Mouse (Mus musculus): ENCODE data around the gene Lhfp. TPM values are rescaled to one million over a fixed set of nuclear protein-coding genes. Genes with fewer than 3 reads are reported as not detected.

Lhfp gene
- polyA plus RNA-seq, 1 experiment from 2014 or later = 89.7 TPM

DNA sequence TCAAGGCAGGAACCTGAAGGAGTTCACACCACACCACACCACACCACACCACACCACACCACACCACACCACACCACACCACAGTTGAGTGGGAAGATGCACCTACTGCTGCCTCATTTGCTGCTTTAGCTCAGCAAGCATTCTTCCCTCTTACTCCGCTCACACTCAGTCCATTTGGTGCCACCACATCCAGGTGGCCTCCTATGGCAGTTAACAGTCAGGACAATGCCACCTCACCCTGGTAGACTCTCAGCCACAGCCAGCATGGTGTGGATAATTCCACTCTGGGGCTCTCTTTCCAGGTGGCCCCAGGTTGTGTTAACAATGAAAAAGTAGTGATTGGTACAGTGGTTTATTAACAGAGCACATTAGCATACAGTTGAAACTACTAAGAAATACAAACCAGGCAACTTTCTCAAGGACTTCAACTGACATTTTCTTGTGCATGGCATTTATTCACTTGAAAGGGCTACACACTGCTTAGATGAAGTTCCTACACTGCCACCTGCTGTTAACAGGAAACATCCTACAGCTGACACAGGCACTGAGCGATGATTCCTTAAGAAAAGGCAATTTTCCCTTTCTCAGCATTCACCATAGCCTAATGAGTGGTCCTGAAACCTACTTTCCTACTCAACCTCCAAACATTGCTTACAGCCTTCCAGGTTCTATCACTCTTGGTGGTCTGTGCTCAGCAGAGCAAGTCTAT is 36.8 kb upstream of the Lhfp start:
- Histone ChIP-seq H3K27me3 (ENCODE audit: control insufficient read depth, insufficient read depth, low read length) (no peaks in the 10 kb centered on the region), H3K36me3 (ENCODE audit: control insufficient read depth, insufficient read depth, low read length) (peaks cover 38% of the 10 kb centered on the region), H3K9ac (ENCODE audit: low read depth, low read length) (no peak overlapping the region), H3K27ac (ENCODE audit: low read depth, low read length) (no peak overlapping the region), H3K4me2 (replicated peaks; ENCODE audit: low read depth, low read length) (no peak overlapping the region), H3K9me3 (ENCODE audit: control insufficient read depth, low read length) (no peaks in the 10 kb centered on the region), H3K4me1 (ENCODE audit: control insufficient read depth, insufficient read depth, low read length) (no peaks in the 10 kb centered on the region), H3K4me3 (ENCODE audit: low read length) (no peak overlapping the region)
- no peak; the same call in 1 of the 2 replicates for ATAC-seq (ENCODE audit: low FRiP score, low TSS enrichment)
- WGBS = 72% methylated on average over 2 of the region's 2 CpGs

DNA sequence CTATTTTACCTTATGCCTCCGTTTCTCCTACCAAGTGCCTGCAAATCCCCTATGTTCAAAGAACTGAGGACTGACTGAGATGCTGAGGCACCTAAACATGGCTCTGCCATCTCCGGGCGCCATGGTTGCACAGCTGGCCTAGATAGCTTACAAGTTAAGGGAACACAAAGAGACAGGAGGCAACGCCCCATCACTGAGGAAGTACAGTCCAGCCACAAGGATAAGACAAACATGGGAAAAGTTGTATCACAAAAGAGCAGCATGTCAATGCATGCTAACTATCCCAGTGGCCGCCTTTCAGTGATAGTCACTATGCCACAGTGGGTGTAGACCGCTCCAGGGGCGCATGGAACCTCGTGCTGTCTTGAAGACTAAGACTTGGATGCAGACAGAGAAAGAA is 33.9 kb upstream of the Lhfp start:
- no peak overlapping the region for H3K27ac ChIP-seq (ENCODE audit: low read depth, low read length)
- H3K9ac ChIP-seq (ENCODE audit: low read depth, low read length) = no peak overlapping the region
- no peaks in the 10 kb centered on the region for H3K4me1 ChIP-seq (ENCODE audit: control insufficient read depth, insufficient read depth, low read length)
- no peaks in the 10 kb centered on the region for H3K9me3 ChIP-seq (ENCODE audit: control insufficient read depth, low read length)
- 94% methylated on average over 8 of the region's 8 CpGs for WGBS
- H3K36me3 ChIP-seq (ENCODE audit: control insufficient read depth, insufficient read depth, low read length) = peaks cover 42% of the 10 kb centered on the region
- H3K4me2 ChIP-seq (replicated peaks; ENCODE audit: low read depth, low read length) = no peak overlapping the region
- no peak overlapping the region for H3K4me3 ChIP-seq (ENCODE audit: low read length)
- H3K27me3 ChIP-seq (ENCODE audit: control insufficient read depth, insufficient read depth, low read length) = no peaks in the 10 kb centered on the region
- ATAC-seq (ENCODE audit: low FRiP score, low TSS enrichment) = no peak

DNA sequence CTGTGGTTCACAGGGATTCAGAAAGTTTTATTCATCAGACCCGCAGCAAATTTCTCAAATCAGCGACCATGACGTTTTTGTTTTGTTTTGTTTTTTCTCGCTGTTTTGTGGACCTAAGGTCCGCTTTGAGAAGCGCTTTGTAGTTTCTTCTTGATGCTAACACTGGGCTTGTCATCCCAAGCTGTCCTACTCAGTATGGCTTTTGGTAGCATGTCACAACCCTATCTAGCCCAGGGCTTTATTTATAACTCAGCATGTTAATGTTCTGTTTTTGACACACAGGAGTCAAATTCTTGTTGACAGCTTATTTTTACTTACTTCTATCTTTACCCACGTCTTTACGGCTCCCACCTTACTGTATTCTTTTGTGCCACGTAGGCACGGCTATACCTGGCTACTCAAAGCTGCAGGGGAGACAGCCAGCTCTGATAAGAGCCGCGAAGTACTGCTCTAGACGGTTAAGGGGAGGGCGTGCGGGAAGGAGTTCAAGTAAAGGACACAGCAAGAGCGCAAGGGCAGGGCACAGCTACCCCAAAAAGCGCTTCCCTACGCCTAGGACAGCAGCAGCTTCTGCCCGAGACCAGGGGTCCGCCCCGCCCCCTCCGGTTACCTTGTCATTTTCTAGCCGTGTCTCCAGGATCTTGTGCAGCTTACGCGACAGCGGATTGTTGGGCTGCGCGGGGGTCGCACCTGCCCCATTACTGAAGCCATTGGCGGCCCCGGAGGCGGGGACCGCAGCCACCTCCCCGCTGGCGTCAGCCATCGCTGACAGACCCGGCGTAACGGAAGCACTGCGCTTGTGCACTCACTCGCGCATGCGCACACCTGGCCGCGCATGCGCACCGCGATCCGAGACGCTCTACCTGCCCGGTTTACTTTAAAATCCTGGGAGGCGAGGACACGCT is 24.6 kb upstream of the Lhfp start, which contains the start of gene Cog6:
Gene Cog6 (minus strand): TSS at position 802 of the 905 bp plus-strand sequence.
- 6% methylated on average over 52 of the region's 53 CpGs for WGBS

DNA sequence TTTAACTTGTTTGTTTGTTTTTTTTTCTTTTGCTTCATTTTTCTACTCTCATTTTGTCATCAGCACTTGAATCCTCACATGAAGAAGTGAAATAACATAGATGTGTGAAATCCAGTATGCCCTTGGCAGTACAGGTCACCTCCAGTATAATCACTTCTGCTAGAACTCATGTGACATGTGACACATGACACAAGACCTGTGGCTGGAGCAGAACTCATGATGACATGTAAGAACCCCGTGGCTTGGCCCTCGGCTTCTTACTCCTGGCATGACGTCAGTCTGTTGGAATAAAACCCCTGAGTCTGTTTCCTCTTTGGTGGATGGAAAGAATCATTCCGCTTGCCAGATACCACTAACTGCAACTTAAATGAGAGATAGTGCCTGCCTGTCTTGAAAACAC is 14.0 kb upstream of the Lhfp start:
- Histone ChIP-seq H3K9me3 (ENCODE audit: control insufficient read depth, low read length) (no peaks in the 10 kb centered on the region), H3K4me2 (replicated peaks; ENCODE audit: low read depth, low read length) (no peak overlapping the region), H3K4me3 (ENCODE audit: low read length) (no peak overlapping the region), H3K27me3 (ENCODE audit: control insufficient read depth, insufficient read depth, low read length) (no peaks in the 10 kb centered on the region), H3K4me1 (ENCODE audit: control insufficient read depth, insufficient read depth, low read length) (no peaks in the 10 kb centered on the region), H3K27ac (ENCODE audit: low read depth, low read length) (no peak overlapping the region), H3K36me3 (ENCODE audit: control insufficient read depth, insufficient read depth, low read length) (no peaks in the 10 kb centered on the region), H3K9ac (ENCODE audit: low read depth, low read length) (no peak overlapping the region)
- 82% methylated on average over 4 of the region's 4 CpGs for WGBS
- no peak for ATAC-seq (ENCODE audit: low FRiP score, low TSS enrichment)

More for the DNA sequence above, 24.6 kb upstream of the Lhfp start, which contains the start of gene Cog6:
- ATAC-seq (ENCODE audit: low FRiP score, low TSS enrichment) = peak; percentile 94
- no peaks in the 10 kb centered on the region for H3K9me3 ChIP-seq (ENCODE audit: control insufficient read depth, low read length)
- H3K4me1 ChIP-seq (ENCODE audit: control insufficient read depth, insufficient read depth, low read length) = peaks cover 5% of the 10 kb centered on the region; the same call in 1 of the 2 replicates
- no peaks in the 10 kb centered on the region for H3K27me3 ChIP-seq (ENCODE audit: control insufficient read depth, insufficient read depth, low read length)
- H3K36me3 ChIP-seq (ENCODE audit: control insufficient read depth, insufficient read depth, low read length) = peaks cover 10% of the 10 kb centered on the region
- peak within 1 kb of the TSS; percentile 51; the same call in 1 of the 2 replicates for H3K27ac ChIP-seq (ENCODE audit: low read depth, low read length)
- H3K4me3 ChIP-seq (ENCODE audit: low read length) = peak within 1 kb of the TSS; percentile 90
- H3K9ac ChIP-seq (ENCODE audit: low read depth, low read length) = peak within 1 kb of the TSS; percentile 72
- H3K4me2 ChIP-seq (replicated peaks; ENCODE audit: low read depth, low read length) = peak within 1 kb of the TSS; percentile 90

DNA sequence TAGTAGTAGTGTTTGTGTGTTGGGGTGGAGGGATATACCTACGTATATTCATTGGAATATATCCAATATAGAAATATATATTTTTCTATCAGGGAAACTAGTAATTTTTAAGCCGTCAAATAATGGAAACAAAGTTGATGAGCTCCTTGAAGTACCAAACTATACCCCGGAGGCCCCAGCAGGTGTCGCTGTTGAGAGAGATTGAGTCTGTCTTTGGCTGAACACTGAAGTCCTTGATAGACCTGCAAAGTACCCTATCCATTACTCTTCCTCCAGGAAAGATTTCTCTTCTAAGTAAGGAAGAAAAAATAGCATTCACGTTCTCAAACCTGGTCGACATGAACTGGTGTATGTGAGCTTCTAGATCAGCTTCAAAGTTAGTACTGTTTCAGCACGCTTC is 12.3 kb upstream of the Lhfp start:
- no peaks in the 10 kb centered on the region for H3K27me3 ChIP-seq (ENCODE audit: control insufficient read depth, insufficient read depth, low read length)
- no peaks in the 10 kb centered on the region for H3K36me3 ChIP-seq (ENCODE audit: control insufficient read depth, insufficient read depth, low read length)
- no peak overlapping the region for H3K4me3 ChIP-seq (ENCODE audit: low read length)
- no peak overlapping the region for H3K4me2 ChIP-seq (replicated peaks; ENCODE audit: low read depth, low read length)
- H3K27ac ChIP-seq (ENCODE audit: low read depth, low read length) = no peak overlapping the region
- ATAC-seq (ENCODE audit: low FRiP score, low TSS enrichment) = no peak
- no peaks in the 10 kb centered on the region for H3K9me3 ChIP-seq (ENCODE audit: control insufficient read depth, low read length)
- no peaks in the 10 kb centered on the region for H3K4me1 ChIP-seq (ENCODE audit: control insufficient read depth, insufficient read depth, low read length)
- no peak overlapping the region for H3K9ac ChIP-seq (ENCODE audit: low read depth, low read length)
- WGBS = 22% methylated on average over 7 of the region's 7 CpGs

DNA sequence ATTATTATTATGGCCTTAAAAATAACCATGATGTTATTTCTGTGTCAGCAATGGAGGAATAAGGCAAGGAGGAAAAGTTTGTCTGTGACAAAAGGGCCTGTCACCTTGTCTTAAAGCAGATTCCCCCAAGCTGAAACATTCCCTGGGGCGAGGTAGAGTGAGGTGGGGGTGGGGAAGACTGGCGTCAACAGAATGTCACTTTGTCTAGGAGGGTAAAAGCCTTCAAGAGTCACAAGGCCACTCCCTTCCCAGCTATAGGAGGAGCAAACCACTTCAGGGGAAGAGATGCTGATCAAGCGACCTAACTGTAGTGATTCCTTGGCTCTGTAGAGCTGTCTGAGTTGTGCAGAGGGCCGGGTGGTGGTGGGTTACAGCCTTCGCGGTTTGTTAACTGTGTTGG is 9.7 kb upstream of the Lhfp start:
- Histone ChIP-seq H3K36me3 (ENCODE audit: control insufficient read depth, insufficient read depth, low read length) (no peaks in the 10 kb centered on the region), H3K4me1 (ENCODE audit: control insufficient read depth, insufficient read depth, low read length) (no peaks in the 10 kb centered on the region), H3K4me3 (ENCODE audit: low read length) (no peak overlapping the region), H3K27ac (ENCODE audit: low read depth, low read length) (no peak overlapping the region), H3K4me2 (replicated peaks; ENCODE audit: low read depth, low read length) (no peak overlapping the region), H3K27me3 (ENCODE audit: control insufficient read depth, insufficient read depth, low read length) (no peaks in the 10 kb centered on the region), H3K9me3 (ENCODE audit: control insufficient read depth, low read length) (no peaks in the 10 kb centered on the region), H3K9ac (ENCODE audit: low read depth, low read length) (no peak overlapping the region)
- ATAC-seq (ENCODE audit: low FRiP score, low TSS enrichment) = no peak
- 41% methylated on average over 6 of the region's 6 CpGs for WGBS

DNA sequence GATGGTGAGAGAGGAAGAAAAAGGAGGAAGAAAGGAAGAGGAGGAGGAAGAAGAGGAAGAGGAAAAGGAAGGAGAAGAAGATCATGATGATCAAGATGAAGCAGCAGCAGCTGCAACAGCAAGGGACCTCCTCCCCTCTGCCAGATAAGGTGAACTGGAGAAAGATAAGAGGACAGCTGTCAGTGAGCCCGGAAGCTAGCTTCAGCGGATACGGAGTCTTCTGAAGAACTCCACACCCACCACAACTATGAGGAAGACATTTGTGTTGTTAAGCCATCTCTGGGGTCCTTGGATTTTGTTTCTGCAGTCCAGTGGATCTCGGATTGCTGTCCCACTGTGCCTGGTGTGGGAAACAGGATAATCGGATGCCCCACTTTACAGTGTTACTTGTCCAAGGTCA is 8.9 kb upstream of the Lhfp start:
- no peak overlapping the region for H3K27ac ChIP-seq (ENCODE audit: low read depth, low read length)
- 68% methylated on average over 5 of the region's 5 CpGs for WGBS
- no peaks in the 10 kb centered on the region for H3K36me3 ChIP-seq (ENCODE audit: control insufficient read depth, insufficient read depth, low read length)
- H3K9me3 ChIP-seq (ENCODE audit: control insufficient read depth, low read length) = no peaks in the 10 kb centered on the region
- no peak overlapping the region for H3K4me2 ChIP-seq (replicated peaks; ENCODE audit: low read depth, low read length)
- ATAC-seq (ENCODE audit: low FRiP score, low TSS enrichment) = no peak
- H3K27me3 ChIP-seq (ENCODE audit: control insufficient read depth, insufficient read depth, low read length) = no peaks in the 10 kb centered on the region
- H3K9ac ChIP-seq (ENCODE audit: low read depth, low read length) = no peak overlapping the region
- no peaks in the 10 kb centered on the region for H3K4me1 ChIP-seq (ENCODE audit: control insufficient read depth, insufficient read depth, low read length)
- H3K4me3 ChIP-seq (ENCODE audit: low read length) = no peak overlapping the region

DNA sequence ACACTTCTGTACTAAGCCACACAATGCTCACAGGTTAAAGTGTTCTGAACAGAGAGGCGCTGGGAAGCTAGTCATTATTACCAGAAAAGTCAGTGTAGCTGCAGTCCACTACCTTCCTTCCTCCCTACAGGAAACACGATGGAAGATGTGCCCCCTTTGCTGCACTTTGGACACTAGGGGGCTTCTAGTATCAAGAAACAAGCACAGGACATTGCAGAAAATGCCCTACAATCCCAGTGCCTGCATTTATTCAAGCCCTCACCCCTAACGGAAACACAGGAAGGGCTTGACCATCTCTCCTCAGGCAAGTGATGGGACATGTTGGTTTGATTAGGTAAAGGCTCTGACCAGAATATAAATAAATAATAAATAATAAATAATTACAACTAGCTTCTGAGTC is 7.9 kb upstream of the Lhfp start:
- H3K4me1 ChIP-seq (ENCODE audit: control insufficient read depth, insufficient read depth, low read length) = no peaks in the 10 kb centered on the region
- H3K27me3 ChIP-seq (ENCODE audit: control insufficient read depth, insufficient read depth, low read length) = no peaks in the 10 kb centered on the region
- no peaks in the 10 kb centered on the region for H3K36me3 ChIP-seq (ENCODE audit: control insufficient read depth, insufficient read depth, low read length)
- no peak overlapping the region for H3K4me3 ChIP-seq (ENCODE audit: low read length)
- no peak overlapping the region for H3K4me2 ChIP-seq (replicated peaks; ENCODE audit: low read depth, low read length)
- 17% methylated on average over 3 of the region's 3 CpGs for WGBS
- ATAC-seq (ENCODE audit: low FRiP score, low TSS enrichment) = peak; percentile 64; the same call in 1 of the 2 replicates
- H3K9me3 ChIP-seq (ENCODE audit: control insufficient read depth, low read length) = no peaks in the 10 kb centered on the region
- no peak overlapping the region for H3K27ac ChIP-seq (ENCODE audit: low read depth, low read length)
- H3K9ac ChIP-seq (ENCODE audit: low read depth, low read length) = no peak overlapping the region

DNA sequence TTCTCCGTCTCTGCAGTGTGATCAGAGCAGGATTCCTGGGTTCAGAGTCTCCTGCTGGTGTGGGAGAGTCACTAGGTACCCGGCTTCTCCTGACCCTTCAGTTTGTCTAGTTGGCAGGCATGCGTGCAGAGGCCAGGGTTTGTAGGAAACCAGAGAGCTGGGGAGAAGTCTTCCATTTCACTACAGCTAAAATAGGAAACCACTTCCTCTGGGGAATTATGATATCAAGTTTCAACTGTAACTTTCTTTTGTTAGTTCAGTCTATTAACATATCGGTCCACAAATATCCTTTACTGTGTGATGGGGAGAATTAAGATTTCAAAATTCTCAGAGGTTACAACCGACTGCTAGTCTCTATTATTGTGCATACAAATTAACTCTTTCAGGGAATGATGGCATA is 5.3 kb upstream of the Lhfp start:
- Histone ChIP-seq H3K9me3 (ENCODE audit: control insufficient read depth, low read length) (no peaks in the 10 kb centered on the region), H3K27ac (ENCODE audit: low read depth, low read length) (no peak overlapping the region), H3K27me3 (ENCODE audit: control insufficient read depth, insufficient read depth, low read length) (no peaks in the 10 kb centered on the region), H3K4me2 (replicated peaks; ENCODE audit: low read depth, low read length) (no peak overlapping the region), H3K4me3 (ENCODE audit: low read length) (no peak overlapping the region), H3K36me3 (ENCODE audit: control insufficient read depth, insufficient read depth, low read length) (no peaks in the 10 kb centered on the region), H3K9ac (ENCODE audit: low read depth, low read length) (no peak overlapping the region), H3K4me1 (ENCODE audit: control insufficient read depth, insufficient read depth, low read length) (0 out of 2 replicates have a peak, but pooled peaks cover 3% of the 10 kb centered on the region)
- 31% methylated on average over 5 of the region's 5 CpGs for WGBS
- ATAC-seq (ENCODE audit: low FRiP score, low TSS enrichment) = no peak
